Mouse (Mus musculus) megakaryocyte, embryonic 14.5 days (primary cell): ENCODE data around the gene Scaf8. TPM values are rescaled to one million over a fixed set of nuclear protein-coding genes. Genes with fewer than 3 reads are reported as not detected.
A peak's percentile ranks its signal among the peaks of the same experiment; 100 is the strongest.
"Not testable (repeated sequence)": the region's sequence is repeated elsewhere in the genome, so short reads cannot be mapped to it uniquely, and the experiment has no call there.

Experiments
- H3K27me3 ChIP-seq: replicated peaks from 2 replicates; pipeline ENCODE3; 2012; ENCODE audit warnings: inconsistent platforms
- H3K36me3 ChIP-seq: replicated peaks from 2 replicates; pipeline ENCODE3; 2012; ENCODE audit warnings: low read length, inconsistent platforms, mixed read lengths
- H3K4me1 ChIP-seq: 2 replicates; pipeline ENCODE4 v1.6.1; 2012; ENCODE audit warnings: inconsistent platforms
- H3K4me3 ChIP-seq: replicated peaks from 2 replicates; pipeline ENCODE3; 2012; ENCODE audit warnings: moderate library complexity, mild to moderate bottlenecking, inconsistent platforms
- H3K9me3 ChIP-seq: 2 replicates; pipeline ENCODE4 v1.6.1; 2012; ENCODE audit warnings: inconsistent platforms
- FLI1 ChIP-seq: IDR thresholded peaks from 2 replicates; pipeline ENCODE4 v1.6.1; 2012; ENCODE audit warnings: low read length, inconsistent platforms, mixed read lengths
- GATA1 ChIP-seq: IDR thresholded peaks from 3 replicates; pipeline ENCODE4 v1.6.1; 2012; ENCODE audit warnings: mixed read lengths, low read length, inconsistent platforms, borderline replicate concordance
- polyA plus RNA-seq: library from polyadenylated mRNA; stranded (reverse); fragments of >175 nt; gene quantifications from 2 replicates; pipeline ENCODE4 v1.2.3, GENCODE M21; 2012; ENCODE audit warnings: low replicate concordance; ENCODE audit not compliant: insufficient read depth

The Scaf8 gene
- polyA plus RNA-seq, 1 experiment: 4.5 TPM

- Histone ChIP-seq H3K4me3 (peak overlapping the region; percentile 64), H3K36me3 (no peaks in the 10 kb centered on the region), H3K9me3 (peaks cover 3% of the 10 kb centered on the region; the same call in 1 of the 2 replicates), H3K4me1 (peaks cover 19% of the 10 kb centered on the region), H3K27me3 (no peaks in the 10 kb centered on the region)
- TF ChIP-seq GATA1 (no peak), FLI1 (no peak)
Observed at GRCm38 (mm10) chr17:3084551-3084930, 30.2 kb upstream of the Scaf8 start.

GRCm38 (mm10) chr17:3085152-3085551, 29.6 kb upstream of the Scaf8 start:
- Histone ChIP-seq H3K9me3 (peaks cover 3% of the 10 kb centered on the region; the same call in 1 of the 2 replicates), H3K4me1 (peaks cover 19% of the 10 kb centered on the region), H3K27me3 (no peaks in the 10 kb centered on the region), H3K4me3 (peak overlapping the region; percentile 64), H3K36me3 (no peaks in the 10 kb centered on the region)
- TF ChIP-seq GATA1: no peak
- TF ChIP-seq FLI1: no peak

- H3K27me3 ChIP-seq: no peaks in the 10 kb centered on the region
- no peaks in the 10 kb centered on the region for H3K36me3 ChIP-seq
- H3K4me1 ChIP-seq: peaks cover 15% of the 10 kb centered on the region
- H3K4me3 ChIP-seq: no peak overlapping the region
- H3K9me3 ChIP-seq: no peaks in the 10 kb centered on the region
- TF ChIP-seq FLI1 (no peak), GATA1 (no peak)
Observed at GRCm38 (mm10) chr17:3092682-3093081, 22.1 kb upstream of the Scaf8 start.

- H3K27me3 ChIP-seq, H3K9me3 ChIP-seq, H3K36me3 ChIP-seq: not testable (repeated sequence)
Observed at GRCm38 (mm10) chr17:3099273-3099672, 15.5 kb upstream of the Scaf8 start.

GRCm38 (mm10) chr17:3102336-3103165, 12.2 kb upstream of the Scaf8 start:
- TF ChIP-seq GATA1: no peak
- no peak for TF ChIP-seq FLI1
- Histone ChIP-seq H3K36me3 (peaks cover 18% of the 10 kb centered on the region), H3K4me3 (peak overlapping the region; percentile 82)

More at GRCm38 (mm10) chr17:3099273-3099672, 15.5 kb upstream of the Scaf8 start:
- H3K4me1 ChIP-seq: peaks cover 37% of the 10 kb centered on the region
- H3K4me3 ChIP-seq: not testable (repeated sequence)

GRCm38 (mm10) chr17:3104154-3104931, 10.4 kb upstream of the Scaf8 start:
- TF ChIP-seq FLI1 (no peak), GATA1 (no peak)
- H3K36me3 ChIP-seq: peaks cover 18% of the 10 kb centered on the region
- peaks cover 41% of the 10 kb centered on the region for H3K4me1 ChIP-seq
- H3K9me3 ChIP-seq: no peaks in the 10 kb centered on the region
- no peak overlapping the region for H3K4me3 ChIP-seq
- no peaks in the 10 kb centered on the region for H3K27me3 ChIP-seq

More at GRCm38 (mm10) chr17:3102336-3103165, 12.2 kb upstream of the Scaf8 start:
- Histone ChIP-seq H3K4me1 (peaks cover 49% of the 10 kb centered on the region), H3K27me3 (no peaks in the 10 kb centered on the region), H3K9me3 (no peaks in the 10 kb centered on the region)

GRCm38 (mm10) chr17:3105022-3105421, 9.8 kb upstream of the Scaf8 start:
- no peaks in the 10 kb centered on the region for H3K27me3 ChIP-seq
- H3K4me1 ChIP-seq: peaks cover 41% of the 10 kb centered on the region
- H3K4me3 ChIP-seq: no peak overlapping the region
- TF ChIP-seq FLI1 (no peak), GATA1 (no peak)
- H3K9me3 ChIP-seq: no peaks in the 10 kb centered on the region
- peaks cover 18% of the 10 kb centered on the region for H3K36me3 ChIP-seq

- Histone ChIP-seq H3K9me3 (no peaks in the 10 kb centered on the region), H3K4me3 (peak overlapping the region; percentile 99), H3K36me3 (peaks cover 21% of the 10 kb centered on the region), H3K27me3 (no peaks in the 10 kb centered on the region), H3K4me1 (peaks cover 22% of the 10 kb centered on the region)
- TF ChIP-seq FLI1: no peak
- TF ChIP-seq GATA1: no peak; the same call in 2 of the 3 replicates
Observed at GRCm38 (mm10) chr17:3113737-3114357, 925 bp upstream of the Scaf8 start.

GRCm38 (mm10) chr17:3114358-3114719, 433 bp upstream of the Scaf8 start:
- Histone ChIP-seq H3K27me3 (no peaks in the 10 kb centered on the region), H3K9me3 (no peaks in the 10 kb centered on the region), H3K36me3 (peaks cover 25% of the 10 kb centered on the region), H3K4me1 (peaks cover 25% of the 10 kb centered on the region), H3K4me3 (peak overlapping the region; percentile 99)
- TF ChIP-seq GATA1 (no peak), FLI1 (no peak)

GRCm38 (mm10) chr17:3115380-3115974, 705 bp downstream of the Scaf8 start:
- TF ChIP-seq FLI1 (no peak), GATA1 (no peak)
- Histone ChIP-seq H3K27me3 (no peaks in the 10 kb centered on the region), H3K9me3 (no peaks in the 10 kb centered on the region), H3K4me3 (peak overlapping the region; percentile 99), H3K36me3 (peaks cover 27% of the 10 kb centered on the region), H3K4me1 (peaks cover 34% of the 10 kb centered on the region)

GRCm38 (mm10) chr17:3120949-3121348, 6.2 kb downstream of the Scaf8 start:
- not testable (repeated sequence) for H3K27me3 ChIP-seq, H3K4me3 ChIP-seq, H3K9me3 ChIP-seq
- H3K36me3 ChIP-seq: peaks cover 46% of the 10 kb centered on the region
- peaks cover 62% of the 10 kb centered on the region for H3K4me1 ChIP-seq

- H3K4me1 ChIP-seq: peaks cover 63% of the 10 kb centered on the region
- not testable (repeated sequence) for H3K27me3 ChIP-seq, H3K9me3 ChIP-seq, H3K4me3 ChIP-seq
- peaks cover 50% of the 10 kb centered on the region for H3K36me3 ChIP-seq
Observed at GRCm38 (mm10) chr17:3123581-3123980, 8.8 kb downstream of the Scaf8 start.
